Mouse (Mus musculus) kidney, adult 2 months (tissue): ENCODE measurements at regions not wholly inside any gene's neighbourhood (a gene's known extent, or its start where the extent isn't known, plus 50 kb on each side); places are given as distances from the start of the nearest gene placed in this dataset.

Source experiments
- CTCF ChIP-seq: fragments of 200-500 bp; conservative IDR thresholded peaks from 2 replicates; pipeline ENCODE4 v1.5.1; 2011; ENCODE audit warnings: low read depth, mild to moderate bottlenecking, control low read depth, low read length, moderate library complexity, mixed read lengths; ENCODE audit not compliant: insufficient read depth, insufficient read length
- POLR2A ChIP-seq: fragments of 200-500 bp; IDR thresholded peaks from one replicate; pipeline ENCODE4 v1.6.1; 2011; ENCODE audit warnings: low read depth, low read length, control low read depth

GRCm38 (mm10) chr6:99904607-99905006, 178.4 kb upstream of the Prok2 start:
- TF ChIP-seq CTCF (no peak), POLR2A (no peak)
